Mouse (Mus musculus) limb, embryonic 14.5 days (tissue): ENCODE data around the gene Fam13c. TPM values are rescaled to one million over a fixed set of nuclear protein-coding genes. Genes with fewer than 3 reads are reported as not detected.

Experiments
- ATAC-seq: fragments of 200-750 bp; cut with Nextera tagmentation; 2 replicates; pipeline ENCODE4 v1.8.0; 2017; ENCODE audit warnings: low read depth, moderate number of reproducible peaks, moderate TSS enrichment; ENCODE audit not compliant: low FRiP score
- DNase-seq: peaks from one replicate; pipeline ENCODE4 v3.0.0-alpha.2; 2015; ENCODE audit warnings: low spot score
- H3K27ac ChIP-seq: fragments of 300-500 bp; sonication (generic); replicated peaks from 2 replicates; pipeline ENCODE4 v1.5.1; 2014; ENCODE audit warnings: low read depth, mild to moderate bottlenecking, low read length, moderate library complexity, mixed read lengths
- H3K27me3 ChIP-seq: fragments of 300-500 bp; sonication (generic); 2 replicates; pipeline ENCODE4 v1.6.1; 2014; ENCODE audit warnings: low read length, mixed read lengths; ENCODE audit not compliant: control insufficient read depth, insufficient read depth
- H3K36me3 ChIP-seq: fragments of 300-500 bp; sonication (generic); 2 replicates; pipeline ENCODE4 v1.6.1; 2014; ENCODE audit warnings: mild to moderate bottlenecking, low read length, moderate library complexity, mixed read lengths; ENCODE audit not compliant: control insufficient read depth, insufficient read depth
- H3K4me1 ChIP-seq: fragments of 300-500 bp; sonication (generic); 2 replicates; pipeline ENCODE4 v1.6.1; 2014; ENCODE audit warnings: antibody characterized with exemption, low read length, mixed read lengths; ENCODE audit not compliant: control insufficient read depth, insufficient read depth
- H3K4me2 ChIP-seq: fragments of 300-500 bp; sonication (generic); replicated peaks from 2 replicates; pipeline ENCODE4 v1.6.1; 2014; ENCODE audit warnings: low read depth, mild to moderate bottlenecking, low read length, moderate library complexity; ENCODE audit not compliant: severe bottlenecking
- H3K4me3 ChIP-seq: fragments of 300-500 bp; sonication (generic); replicated peaks from 2 replicates; pipeline ENCODE4 v1.5.1; 2014; ENCODE audit warnings: low read length
- H3K9ac ChIP-seq: fragments of 300-500 bp; sonication (generic); 2 replicates; pipeline ENCODE4 v1.6.1; 2014; ENCODE audit warnings: mild to moderate bottlenecking, low read depth, low read length, moderate library complexity; ENCODE audit not compliant: severe bottlenecking
- H3K9me3 ChIP-seq: fragments of 300-500 bp; sonication (generic); 2 replicates; pipeline ENCODE4 v1.6.1; 2016; ENCODE audit warnings: low read length; ENCODE audit not compliant: control insufficient read depth
- POLR2A ChIP-seq: fragments of 200-500 bp; IDR thresholded peaks from 2 replicates; pipeline ENCODE4 v1.8.0; 2012; ENCODE audit warnings: inconsistent platforms, mild to moderate bottlenecking, moderate library complexity, borderline replicate concordance; ENCODE audit not compliant: insufficient read depth, insufficient read length; ENCODE audit errors: extremely low read depth
- WGBS: fragments of 180-500 bp; shearing (Covaris S2); extraction: QIAGEN DNeasy Blood & Tissue Kit; methylation state at CpG from one replicate; pipeline ENCODE4 v1.1.7; 2014; 5-methylcytosine and 5-hydroxymethylcytosine counted together
- polyA plus RNA-seq, 2 experiments: library from polyadenylated mRNA; depleted of rRNA in 1 of 2; stranded (reverse) in 1 of 2; unstranded in 1 of 2; fragments of >200 nt; fragmentation: Nextera tagmentation in 1 of 2; extraction: Ambion mirVana in 1 of 2; gene quantifications; 2 replicates each; pipeline versions ENCODE4 v1.2.1 to v1.2.3; 2012 to 2014

Gene Fam13c
- polyA plus RNA-seq, 2 experiments: 6.1 to 11.0 TPM

GRCm38 (mm10) chr10:70417811-70418486 lies 22.3 kb upstream of the Fam13c start:
- H3K27me3 ChIP-seq: no peaks in the 10 kb centered on the region
- TF ChIP-seq POLR2A: no peak
- no peak overlapping the region for H3K4me2 ChIP-seq
- H3K9me3 ChIP-seq: no peaks in the 10 kb centered on the region
- no peak for ATAC-seq
- no peak for DNase-seq
- no peak overlapping the region for H3K27ac ChIP-seq
- H3K36me3 ChIP-seq: no peaks in the 10 kb centered on the region
- no peaks in the 10 kb centered on the region for H3K4me1 ChIP-seq
- no peak overlapping the region for H3K4me3 ChIP-seq
- 78% methylated on average over 6 of the region's 6 CpGs for WGBS
- H3K9ac ChIP-seq: no peak overlapping the region

- TF ChIP-seq POLR2A: no peak
- 79% methylated on average over 15 of the region's 15 CpGs for WGBS
- no peak for DNase-seq
Observed at GRCm38 (mm10) chr10:70419282-70420264, 20.7 kb upstream of the Fam13c start.

GRCm38 (mm10) chr10:70426373-70426772 lies 13.9 kb upstream of the Fam13c start:
- H3K36me3 ChIP-seq: no peaks in the 10 kb centered on the region
- no peaks in the 10 kb centered on the region for H3K27me3 ChIP-seq
- peak; percentile 65 for ATAC-seq
- H3K4me2 ChIP-seq: no peak overlapping the region
- no peak overlapping the region for H3K9ac ChIP-seq
- H3K27ac ChIP-seq: no peak overlapping the region
- H3K4me1 ChIP-seq: no peaks in the 10 kb centered on the region
- peak; percentile 67 for DNase-seq
- no peak for TF ChIP-seq POLR2A
- no peak overlapping the region for H3K4me3 ChIP-seq
- WGBS: 52% methylated on average over 3 of the region's 3 CpGs
- H3K9me3 ChIP-seq: no peaks in the 10 kb centered on the region

More at GRCm38 (mm10) chr10:70419282-70420264, 20.7 kb upstream of the Fam13c start:
- Histone ChIP-seq H3K27me3 (no peaks in the 10 kb centered on the region), H3K9ac (no peak overlapping the region), H3K36me3 (no peaks in the 10 kb centered on the region), H3K4me2 (no peak overlapping the region), H3K9me3 (no peaks in the 10 kb centered on the region), H3K4me3 (no peak overlapping the region), H3K27ac (no peak overlapping the region), H3K4me1 (no peaks in the 10 kb centered on the region)
- no peak for ATAC-seq

GRCm38 (mm10) chr10:70428121-70428662 lies 12.1 kb upstream of the Fam13c start:
- H3K9ac ChIP-seq: no peak overlapping the region
- ATAC-seq (no peak), DNase-seq (peak; percentile 55)
- no peak for TF ChIP-seq POLR2A
- no peaks in the 10 kb centered on the region for H3K36me3 ChIP-seq
- H3K4me2 ChIP-seq: no peak overlapping the region
- no peaks in the 10 kb centered on the region for H3K27me3 ChIP-seq
- no peaks in the 10 kb centered on the region for H3K4me1 ChIP-seq
- H3K4me3 ChIP-seq: no peak overlapping the region
- H3K9me3 ChIP-seq: no peaks in the 10 kb centered on the region
- 46% methylated on average over 5 of the region's 5 CpGs for WGBS
- peak overlapping the region; percentile 40; the same call in 1 of the 2 replicates for H3K27ac ChIP-seq

- no peaks in the 10 kb centered on the region for H3K9me3 ChIP-seq
- DNase-seq: no peak
- no peaks in the 10 kb centered on the region for H3K36me3 ChIP-seq
- no peak overlapping the region for H3K4me3 ChIP-seq
- ATAC-seq: no peak
- H3K4me2 ChIP-seq: no peak overlapping the region
- H3K27me3 ChIP-seq: no peaks in the 10 kb centered on the region
- 95% methylated on average over 9 of the region's 9 CpGs for WGBS
- no peak overlapping the region for H3K9ac ChIP-seq
- H3K4me1 ChIP-seq: no peaks in the 10 kb centered on the region
- TF ChIP-seq POLR2A: no peak
- no peak overlapping the region for H3K27ac ChIP-seq
Observed at GRCm38 (mm10) chr10:70429341-70429740, 10.9 kb upstream of the Fam13c start.
